Mouse (Mus musculus) olfactory bulb, adult 2 months (tissue): ENCODE results near the gene Adprhl1.

Source experiments
- CTCF ChIP-seq: fragments of 200-500 bp; IDR thresholded peaks from 2 replicates; pipeline ENCODE4 v1.5.1; 2012; ENCODE audit warnings: low read depth, mild to moderate bottlenecking, low read length, moderate library complexity; ENCODE audit not compliant: insufficient read depth
- POLR2A ChIP-seq: fragments of 200-500 bp; IDR thresholded peaks from 2 replicates; pipeline ENCODE4 v1.6.1; 2012; ENCODE audit warnings: mild to moderate bottlenecking, low read depth, low read length, moderate library complexity; ENCODE audit not compliant: insufficient read depth

DNA sequence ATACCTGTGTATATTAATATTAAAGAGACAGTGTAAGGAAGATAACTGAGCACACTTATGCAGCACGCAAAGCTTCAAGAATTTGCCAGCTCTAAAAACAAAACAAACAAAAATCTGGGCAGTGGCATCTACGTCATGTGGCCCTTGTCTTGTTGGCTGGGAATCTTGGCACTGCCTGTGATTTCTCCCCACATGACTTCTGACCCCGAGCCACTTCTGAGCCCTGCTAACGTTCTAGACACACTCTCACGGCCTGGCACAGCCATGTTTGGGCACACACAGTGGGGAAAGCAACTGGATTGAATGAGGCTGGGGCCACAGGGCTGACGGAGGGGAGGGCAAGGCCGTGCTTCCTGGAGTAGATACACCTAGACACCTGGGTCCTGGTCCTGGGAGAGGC is 13.3 kb downstream of the Adprhl1 start:
- no peak for TF ChIP-seq CTCF
- TF ChIP-seq POLR2A = no peak
